Mouse (Mus musculus) lung, postnatal 36 days (tissue): Measurements from ENCODE around the gene Klhl32.
A peak's percentile ranks its signal among the peaks of the same experiment; 100 is the strongest.
"Not testable (repeated sequence)": the region's sequence is repeated elsewhere in the genome, so short reads cannot be mapped to it uniquely, and the experiment has no call there.

Experiments
- DNase-seq: peaks from one replicate; pipeline ENCODE4 v3.0.0; 2022; ENCODE audit warnings: mixed read lengths

Klhl32 gene

DNA sequence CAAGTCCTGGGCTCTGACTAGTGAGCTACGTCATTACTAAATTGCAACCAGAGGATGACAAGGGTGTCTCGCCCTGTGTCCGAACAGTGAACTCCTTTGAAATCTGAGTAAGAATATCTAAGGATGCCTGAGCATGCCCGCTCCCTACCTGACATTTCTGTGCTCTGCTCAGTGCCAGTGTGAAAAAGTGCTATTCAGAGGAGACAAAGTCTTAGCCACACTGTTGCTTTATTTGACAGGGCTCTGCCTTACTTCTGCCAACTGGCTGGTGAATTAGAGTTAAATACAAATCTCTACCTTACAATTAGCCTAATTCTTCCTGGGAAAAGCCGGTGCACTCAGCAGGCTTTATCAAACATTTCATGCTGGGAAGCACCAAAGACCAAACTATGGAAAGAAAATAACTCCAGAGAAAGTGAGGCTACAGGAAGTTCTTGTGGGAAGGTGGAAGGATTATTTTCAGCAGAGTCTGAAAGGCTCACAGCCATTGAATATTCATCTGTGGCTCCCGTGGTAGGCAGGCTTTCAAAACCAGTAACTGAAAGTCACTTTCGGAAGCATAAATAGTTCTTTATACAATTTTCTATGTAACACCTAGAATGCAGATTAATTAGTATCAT is 57.1 kb downstream of the Klhl32 start:
- DNase-seq = no peak

DNA sequence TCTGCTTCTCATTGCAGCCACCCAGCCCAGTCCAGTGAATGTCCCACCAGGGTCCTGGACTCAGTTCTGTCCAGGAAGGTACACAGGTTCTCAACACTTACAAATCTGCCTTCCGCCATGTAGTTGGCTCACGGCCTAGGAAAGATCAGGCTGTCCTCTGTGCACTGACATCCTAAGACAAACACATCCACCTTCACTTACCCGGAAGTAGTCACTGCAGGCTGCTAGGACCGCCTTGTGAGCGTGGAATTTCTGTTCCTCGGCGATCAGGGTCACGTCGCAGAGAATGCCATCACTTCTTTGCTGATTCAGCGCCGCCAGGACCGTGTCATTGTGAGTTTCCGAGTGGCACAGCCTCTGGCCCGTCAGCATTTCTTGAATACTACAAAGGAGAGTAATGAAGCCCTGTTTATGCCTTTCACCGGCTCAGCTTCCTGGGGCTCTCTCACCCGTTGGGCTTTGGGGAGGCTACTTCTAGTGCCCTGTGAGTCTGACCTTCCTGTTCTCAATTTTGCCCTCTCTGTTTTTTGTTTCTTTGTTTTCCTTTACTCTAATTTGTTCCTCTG is 58.4 kb downstream of the Klhl32 start:
- no peak for DNase-seq

DNA sequence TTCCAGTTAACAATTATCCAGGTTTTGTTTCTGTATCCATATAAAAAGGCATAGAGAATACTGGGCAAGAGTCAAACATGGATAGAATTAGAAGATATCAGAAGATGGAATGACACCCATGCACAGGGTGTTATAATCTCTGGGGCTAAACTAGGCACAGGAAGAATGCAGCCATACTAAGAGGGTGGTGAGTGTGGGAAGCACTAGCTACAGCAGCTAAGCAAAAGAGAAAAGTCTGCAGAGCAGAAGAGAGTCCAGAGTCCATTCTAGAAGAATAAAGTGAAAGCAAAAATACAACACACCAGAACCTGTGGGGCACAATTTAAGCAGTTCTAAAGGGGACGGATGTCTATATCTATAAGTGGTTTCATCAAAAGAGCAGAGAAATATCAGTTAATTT is 61.6 kb downstream of the Klhl32 start:
- no peak for DNase-seq

DNA sequence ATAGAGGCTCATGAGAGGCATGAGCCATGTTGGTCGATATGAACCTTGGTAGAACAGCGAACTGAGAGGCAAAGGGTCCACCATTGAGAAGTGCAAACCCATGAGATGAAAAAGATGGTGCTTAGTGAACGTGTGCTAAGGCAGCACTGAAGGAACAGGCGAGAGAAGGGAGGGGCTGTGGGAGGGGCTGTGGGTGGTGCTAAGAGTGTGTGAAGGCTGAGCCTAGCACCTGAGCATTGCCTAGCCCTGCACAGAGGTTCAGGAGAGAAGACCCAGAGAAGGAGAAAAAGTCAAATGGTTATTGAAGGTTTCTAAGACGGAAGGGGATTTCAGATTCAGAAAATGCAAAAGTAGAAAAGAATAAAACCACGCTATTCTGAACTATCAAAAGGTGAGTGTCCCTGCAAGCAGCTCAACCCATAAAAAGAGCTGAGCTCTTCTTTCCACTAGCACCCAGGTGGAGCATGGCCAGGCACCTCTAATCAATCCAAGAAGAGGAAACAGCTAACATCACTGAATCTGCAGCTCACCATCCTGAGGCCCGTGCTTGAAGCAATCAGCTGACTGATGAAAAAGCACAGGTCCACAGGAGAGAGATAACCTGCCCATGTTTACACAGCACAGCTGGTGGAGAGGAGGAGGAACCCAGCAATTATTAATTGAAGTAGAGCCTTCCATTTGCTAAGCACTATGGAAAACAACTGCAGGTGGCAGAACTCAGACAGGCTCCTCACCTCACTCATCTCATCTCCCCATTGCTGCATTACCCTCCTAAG is 65.0 kb downstream of the Klhl32 start:
- DNase-seq = no peak

DNA sequence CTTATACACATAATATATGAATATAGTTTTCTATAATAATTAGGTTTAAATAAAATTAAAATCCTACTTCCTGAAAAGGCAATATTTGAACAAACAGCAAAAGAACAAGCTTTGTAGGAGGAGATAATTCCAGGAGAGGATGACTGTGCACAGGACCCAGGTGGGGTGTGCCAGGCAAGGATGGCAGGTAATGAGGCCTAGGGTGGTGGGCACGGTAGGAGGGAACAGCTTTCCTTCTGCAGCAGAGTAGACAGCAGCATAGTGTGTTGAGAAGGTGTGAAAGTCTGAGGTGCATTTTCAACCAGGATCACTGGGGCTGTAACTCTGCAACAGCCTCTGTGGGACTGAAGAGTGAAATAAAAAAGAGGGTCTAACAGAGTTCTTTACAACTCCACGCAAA is 85.0 kb downstream of the Klhl32 start:
- DNase-seq = no peak

DNA sequence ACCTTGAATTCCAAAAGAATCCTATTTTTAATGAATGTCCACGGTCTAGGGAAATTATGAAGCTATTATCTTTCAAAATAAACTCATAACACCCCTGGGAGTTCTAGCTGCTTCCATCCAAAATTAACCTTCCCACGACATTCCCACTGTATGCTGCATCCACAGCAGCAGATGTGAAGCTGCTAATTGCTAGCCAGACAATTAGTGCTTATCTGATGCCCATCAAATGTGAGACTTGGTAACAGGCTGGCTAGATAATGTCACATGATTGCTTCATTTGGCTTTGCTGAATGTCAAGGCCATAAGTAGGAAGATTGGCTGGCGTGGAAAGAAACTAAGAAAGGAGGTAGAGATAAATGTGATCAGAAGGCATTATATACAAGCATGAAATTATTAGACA is 85.5 kb downstream of the Klhl32 start:
- DNase-seq = no peak

DNA sequence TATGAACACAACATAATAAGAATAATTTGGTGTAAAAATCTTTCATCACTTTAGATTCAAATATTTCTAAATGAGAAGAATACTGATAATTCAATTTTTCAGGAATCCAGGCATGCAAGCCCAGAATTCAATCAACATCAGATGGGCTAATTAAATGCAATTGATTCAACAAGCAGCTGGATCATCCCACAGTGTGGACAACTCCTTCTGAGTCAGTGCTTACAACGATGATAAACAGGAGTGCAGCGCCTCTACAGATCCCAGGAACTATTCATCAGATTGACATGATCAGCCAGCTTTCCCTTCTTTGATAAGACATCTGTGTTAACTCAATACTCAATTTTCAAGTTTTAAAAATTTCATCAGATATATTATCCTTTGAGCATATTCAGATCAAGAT is 86.4 kb downstream of the Klhl32 start:
- DNase-seq = no peak

DNA sequence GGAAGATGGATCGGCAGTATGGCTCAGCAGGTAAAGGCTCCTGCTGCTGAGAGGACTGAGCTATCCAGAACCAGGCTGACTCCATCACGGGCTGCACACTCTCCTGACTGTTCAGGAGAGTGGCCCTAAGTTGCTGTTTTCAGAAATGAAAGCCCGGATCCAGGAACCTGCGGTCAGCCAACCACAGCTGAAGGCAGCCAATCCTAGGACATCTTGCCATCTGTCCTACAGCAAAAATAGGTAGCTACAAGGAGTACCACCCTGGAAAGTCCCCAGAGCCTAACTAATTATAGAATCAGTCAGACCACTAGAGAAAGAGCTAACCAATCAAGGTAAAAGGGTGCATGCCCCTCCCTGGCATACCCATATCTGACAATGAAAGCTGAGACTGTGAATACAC is 87.5 kb downstream of the Klhl32 start:
- DNase-seq = no peak

DNA sequence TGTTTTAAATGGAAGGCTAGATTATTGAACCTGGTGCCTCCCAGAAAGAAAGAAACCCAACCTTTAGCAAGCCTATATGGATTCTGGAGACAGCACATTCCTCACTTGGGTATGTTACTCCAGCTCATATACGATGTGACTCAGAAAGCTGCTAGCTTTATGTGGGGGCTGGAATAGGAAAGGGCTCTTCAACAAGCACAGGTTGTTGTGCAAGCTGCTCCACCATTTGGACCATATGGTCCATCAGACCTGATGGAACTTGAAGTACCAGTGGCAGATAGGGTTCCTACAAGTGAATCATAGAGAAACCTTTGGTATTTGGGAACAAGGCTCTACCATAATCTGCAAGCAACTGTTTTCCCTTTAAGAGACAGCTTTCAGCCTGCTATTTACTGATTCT is 92.0 kb downstream of the Klhl32 start:
- DNase-seq = no peak

DNA sequence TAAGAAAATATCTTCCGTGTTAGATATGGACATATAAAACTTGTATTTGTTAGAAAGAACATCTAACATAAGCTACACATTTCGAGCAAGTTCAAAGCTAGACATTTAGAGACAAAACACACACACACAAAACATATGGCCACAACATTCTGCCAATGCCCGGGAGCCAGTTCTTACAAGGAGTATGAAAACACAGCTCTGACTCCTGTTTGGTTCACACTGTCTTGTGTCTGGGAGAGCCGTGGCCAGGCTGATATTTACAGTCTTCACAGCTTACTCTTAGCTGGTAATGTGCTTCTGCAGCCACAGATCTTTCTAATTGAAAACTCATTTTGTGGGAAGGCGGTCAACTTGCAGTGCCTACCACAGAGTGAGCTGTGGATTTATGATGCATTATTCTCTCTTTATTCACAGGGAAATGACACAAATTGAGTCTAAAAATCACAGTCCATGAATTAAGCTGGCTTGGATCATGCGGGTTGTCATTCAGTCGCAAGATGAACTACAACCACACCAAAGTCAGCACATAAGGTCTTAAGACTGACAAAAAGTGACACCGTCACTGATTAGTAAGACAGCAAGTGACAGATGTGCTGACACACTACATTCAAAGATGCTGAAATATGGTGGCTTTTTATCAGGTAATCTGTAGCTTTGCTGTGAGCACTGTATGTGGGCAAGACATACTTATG is 98.3 kb downstream of the Klhl32 start:
- DNase-seq = no peak

DNA sequence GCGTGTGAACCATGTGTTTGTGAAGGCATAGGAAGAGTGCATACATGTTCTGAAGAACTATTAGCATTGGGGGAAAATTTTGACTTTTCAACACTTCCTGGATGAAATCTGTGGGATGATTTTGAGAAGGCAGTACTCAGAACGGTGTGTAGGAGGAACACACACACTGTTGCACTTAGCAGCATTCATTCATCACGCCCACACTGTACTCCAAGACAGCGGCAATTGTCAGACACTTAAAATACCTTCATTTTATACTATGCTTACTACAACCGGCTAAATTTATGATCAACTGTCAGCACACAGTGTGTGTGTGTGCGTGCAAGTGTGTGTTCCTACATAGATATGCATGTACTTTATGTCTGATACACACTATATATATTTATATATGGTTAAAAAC is 113.8 kb downstream of the Klhl32 start:
- DNase-seq = no peak

DNA sequence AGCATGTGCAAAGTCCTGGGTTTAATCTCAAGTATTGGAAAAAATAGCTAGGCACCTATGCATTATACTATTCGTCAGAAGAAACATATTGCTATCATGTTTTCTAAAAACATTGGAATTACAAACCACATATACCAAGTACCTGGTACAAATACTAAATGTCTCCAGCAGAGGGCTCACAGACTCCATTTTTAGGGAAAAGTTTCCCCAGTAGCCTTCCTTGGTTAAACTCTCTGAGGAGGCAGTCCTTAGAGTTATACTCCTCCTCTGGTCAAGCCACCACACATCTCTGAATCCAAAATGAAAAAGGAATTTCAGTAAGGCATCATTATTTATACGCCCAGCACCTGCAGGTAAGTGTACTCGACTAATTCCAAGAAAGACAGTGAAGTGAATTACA is 130.1 kb downstream of the Klhl32 start:
- DNase-seq = peak; percentile 64

DNA sequence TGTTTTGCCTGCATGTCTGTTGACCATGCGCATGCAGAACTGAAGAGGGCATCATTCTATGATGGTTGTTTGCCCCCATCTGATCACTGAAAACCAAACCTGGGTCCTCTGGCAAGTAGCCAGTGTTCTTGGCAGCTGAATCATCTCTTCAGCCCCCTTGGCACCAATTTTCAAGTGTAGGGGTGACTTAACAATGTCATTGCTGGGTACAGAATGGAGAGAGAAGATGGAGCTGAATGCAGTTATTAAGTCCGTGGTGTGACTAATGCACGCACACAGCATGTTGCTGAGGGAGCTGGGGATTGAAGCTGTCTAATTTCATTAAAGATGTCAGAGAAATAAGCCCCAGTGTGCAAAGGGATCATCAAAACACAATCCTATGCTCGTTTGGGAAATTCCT is 135.4 kb downstream of the Klhl32 start:
- no peak for DNase-seq

DNA sequence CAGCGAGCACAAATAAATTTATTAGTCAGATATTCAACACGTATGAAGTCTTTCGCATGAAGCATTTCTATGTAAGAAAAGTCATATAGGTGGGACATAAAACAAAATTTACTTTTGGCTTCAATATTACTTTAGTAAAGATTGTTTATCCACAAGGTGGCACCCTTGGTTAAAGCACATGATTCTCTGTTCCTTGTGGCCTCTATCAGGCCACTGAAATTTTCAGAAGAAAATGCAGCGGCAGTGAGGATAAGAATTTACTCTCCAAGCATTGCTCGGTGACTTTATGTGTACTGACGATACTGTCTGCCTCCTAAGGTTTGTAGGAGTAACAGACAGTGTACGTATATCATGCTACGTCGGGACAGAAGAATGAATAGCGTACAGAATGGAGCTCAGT is 136.6 kb downstream of the Klhl32 start:
- DNase-seq = no peak

DNA sequence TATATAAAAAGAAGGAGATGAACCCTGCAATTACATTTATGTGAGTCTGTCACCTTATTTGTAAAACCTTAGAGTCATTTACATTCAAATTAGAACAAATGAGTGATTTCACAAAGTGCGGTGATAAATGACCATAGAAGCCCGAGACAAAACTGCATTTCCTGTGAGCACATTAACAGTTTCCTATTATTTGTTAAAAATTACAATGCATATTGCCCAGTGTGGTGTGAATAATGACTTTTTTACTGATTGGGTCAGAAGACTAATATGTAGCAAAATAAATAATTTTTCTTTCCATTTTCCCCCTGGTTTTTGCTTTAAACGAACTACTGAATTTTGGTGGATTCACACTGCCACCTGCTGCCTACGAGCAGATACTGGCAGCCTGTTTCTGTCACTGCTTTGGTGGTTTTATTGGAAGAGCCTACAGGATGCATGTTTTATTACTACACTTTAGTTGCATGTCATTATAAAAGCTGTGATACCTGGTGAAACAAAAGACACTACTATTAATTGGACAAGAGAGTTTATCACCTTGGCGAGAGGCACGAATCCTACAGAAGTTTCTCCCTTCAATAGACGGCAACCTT is 152.3 kb downstream of the Klhl32 start:
- no peak for DNase-seq

DNA sequence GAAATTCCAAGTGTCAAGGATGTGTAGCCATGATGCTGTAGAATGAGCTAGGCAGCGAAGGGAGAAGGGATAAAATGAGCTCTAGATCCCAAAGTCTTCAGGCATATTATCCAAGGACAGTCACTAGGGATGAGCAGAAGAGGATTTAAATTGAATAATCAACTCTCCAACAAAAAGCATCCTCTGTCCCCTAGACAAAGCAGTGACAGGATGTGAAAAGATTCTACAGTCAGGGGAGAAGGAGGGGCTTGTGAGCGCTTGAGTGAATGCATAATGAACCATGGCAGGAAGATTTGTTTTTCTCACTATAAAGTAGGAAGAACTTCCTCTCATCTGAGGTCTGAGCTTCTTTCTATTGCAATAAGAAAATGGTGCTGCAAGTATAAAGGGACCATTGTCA is 170.8 kb downstream of the Klhl32 start:
- no peak for DNase-seq

DNA sequence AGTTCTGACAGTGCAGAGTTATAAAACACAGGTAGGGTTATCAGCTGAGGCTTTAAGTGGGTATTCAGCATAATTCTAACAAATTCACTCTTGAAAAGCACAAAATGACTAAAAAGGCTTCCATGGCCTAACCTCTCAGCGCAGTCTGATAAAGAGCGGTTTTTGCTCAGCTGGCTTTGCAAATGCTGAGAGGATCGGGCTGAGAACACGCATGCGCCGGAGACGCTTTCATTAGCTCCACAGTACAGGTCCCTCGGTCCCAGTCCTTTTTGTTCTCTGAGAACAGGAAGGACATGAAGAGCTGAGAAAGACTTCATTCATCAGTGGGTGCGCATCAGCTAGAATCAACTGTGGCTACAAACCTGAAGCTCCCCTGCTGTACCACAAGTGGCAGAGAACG is 180.9 kb downstream of the Klhl32 start:
- DNase-seq = no peak

DNA sequence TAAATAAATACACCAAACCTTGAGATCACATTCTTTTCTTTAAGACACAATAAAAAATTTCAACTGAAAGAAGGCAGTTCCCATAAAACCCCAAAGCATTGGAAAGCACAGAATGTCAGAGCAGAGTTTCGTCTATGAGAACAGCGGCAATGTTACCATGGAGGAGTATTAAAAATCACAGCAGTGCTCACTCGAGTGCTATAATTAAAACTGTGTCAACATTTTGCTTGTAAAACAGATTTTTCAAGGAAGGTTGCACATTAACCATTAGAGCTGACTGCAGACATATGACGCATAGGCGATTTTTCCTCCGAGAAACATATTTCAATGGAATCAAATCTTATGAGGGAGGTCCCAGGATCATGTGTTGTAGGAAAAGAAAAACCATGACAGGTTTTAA is 191.7 kb downstream of the Klhl32 start:
- no peak for DNase-seq

DNA sequence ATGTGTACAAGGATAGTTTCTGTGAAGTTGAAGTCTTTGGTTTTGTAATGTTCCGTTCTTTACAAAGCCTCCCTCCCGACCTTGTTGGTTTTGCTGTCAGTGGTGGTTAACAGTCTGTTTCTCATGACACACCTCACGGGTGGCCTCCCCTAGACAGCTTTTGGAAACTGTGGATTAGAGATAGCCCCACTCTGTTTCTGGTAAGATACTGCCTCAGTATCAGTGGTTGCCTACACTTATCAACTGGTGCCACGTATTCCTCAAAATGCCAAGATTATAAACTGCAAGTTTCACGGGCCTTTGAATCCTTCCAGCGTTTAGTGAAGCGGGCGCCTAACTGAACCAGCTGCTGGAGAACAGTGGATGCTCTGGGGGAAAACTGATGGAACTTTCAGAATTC is 206.2 kb downstream of the Klhl32 start:
- not testable (repeated sequence) for DNase-seq

DNA sequence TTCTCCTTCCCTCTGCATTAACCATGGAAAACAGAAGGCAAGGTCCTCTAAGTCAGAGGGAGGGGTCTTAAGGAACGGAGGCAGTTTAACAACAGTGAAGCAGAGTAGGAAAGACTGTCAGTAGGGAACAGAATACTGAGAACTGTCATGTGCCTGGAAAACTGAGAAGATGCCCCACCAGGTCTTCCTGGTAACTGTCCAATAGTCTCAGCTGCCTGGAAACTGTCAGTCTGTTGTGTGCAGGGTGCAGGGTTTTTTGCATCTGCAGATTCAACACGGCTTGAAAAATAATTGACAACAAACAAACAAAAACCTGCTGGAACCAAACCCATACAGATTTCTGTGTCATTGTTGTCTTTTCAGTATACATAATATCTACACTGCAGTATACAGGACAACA is 208.6 kb downstream of the Klhl32 start:
- no peak for DNase-seq

DNA sequence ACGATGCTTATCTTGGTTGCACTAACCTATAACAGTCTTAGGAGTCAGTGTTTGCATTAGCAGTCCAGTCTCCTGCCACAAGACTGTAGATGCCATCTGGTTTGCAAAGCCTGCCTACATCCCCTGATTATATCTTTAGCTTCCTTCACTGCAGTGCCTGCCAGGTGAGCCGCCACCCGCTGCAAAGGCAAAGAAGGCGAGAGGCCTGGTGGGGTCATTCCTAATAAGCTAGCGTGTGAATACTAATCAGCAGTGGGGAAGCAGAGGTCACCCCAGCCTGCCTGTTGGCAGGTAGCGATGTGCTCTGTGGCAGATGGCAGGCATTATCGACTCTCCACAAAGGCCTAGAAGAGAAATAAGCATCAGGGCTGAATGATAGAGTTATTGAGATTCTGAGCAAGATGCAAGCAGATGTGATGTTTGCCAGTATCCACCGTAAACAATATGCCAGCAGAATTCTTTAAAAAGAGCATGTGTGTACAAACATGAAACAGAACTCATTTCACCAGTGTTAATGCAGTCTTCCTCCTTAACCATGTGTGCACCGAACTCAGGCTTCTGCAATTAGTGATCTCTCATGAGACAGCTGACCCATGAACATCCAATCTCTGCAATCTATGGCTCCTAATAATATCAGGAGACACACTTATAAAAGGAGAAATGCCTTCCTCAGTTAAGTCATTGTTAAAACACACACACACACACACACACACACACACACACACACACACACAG is 219.6 kb downstream of the Klhl32 start:
- DNase-seq = no peak

DNA sequence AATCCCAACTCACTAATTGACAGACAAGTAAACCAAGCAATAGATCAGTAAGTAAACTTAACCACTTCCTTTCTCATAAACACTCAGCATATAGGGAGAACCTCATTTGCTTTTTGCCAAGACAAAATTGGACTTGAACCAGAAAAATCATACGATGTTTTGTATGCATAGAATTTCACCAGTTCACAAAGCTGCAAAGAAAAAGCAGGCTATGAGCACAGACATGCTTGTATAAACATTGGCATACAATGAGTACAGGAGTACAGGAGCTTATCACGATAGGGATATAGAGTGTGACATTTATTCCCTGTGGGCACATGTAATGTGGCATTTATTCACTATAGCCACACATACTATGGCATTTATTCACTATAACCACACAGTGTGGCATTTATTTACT is 220.5 kb downstream of the Klhl32 start:
- DNase-seq = no peak

DNA sequence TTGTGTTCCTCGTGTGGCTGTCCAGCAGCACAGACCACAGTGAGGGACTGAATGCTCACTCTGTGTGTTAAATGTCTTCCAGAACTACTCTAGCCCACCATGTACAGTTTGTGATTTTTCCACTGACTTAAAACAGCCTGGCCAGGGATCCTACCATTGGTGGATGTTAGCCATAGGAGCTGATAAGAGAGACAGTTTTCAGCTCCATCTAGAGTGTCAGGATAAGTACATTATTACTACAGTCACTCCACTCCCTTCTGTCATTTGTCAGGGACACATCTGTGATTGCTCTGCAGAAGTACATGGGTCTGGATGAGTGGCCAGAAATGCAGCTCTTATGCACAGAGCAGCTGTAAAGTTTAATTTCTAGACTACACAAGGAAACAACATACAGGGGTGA is 223.1 kb downstream of the Klhl32 start:
- DNase-seq = no peak
